Mouse (Mus musculus): ENCODE measurements around the gene Acsl1.
"Not testable (repeated sequence)": the region's sequence is repeated elsewhere in the genome, so short reads cannot be mapped to it uniquely, and the experiment has no call there.

Gene Acsl1

GRCm38 (mm10) chr8:46550058-46550457 lies 79.2 kb downstream of the Acsl1 start:
- no peak for ATAC-seq (ENCODE audit: insufficient number of reproducible peaks, low FRiP score, low TSS enrichment)

GRCm38 (mm10) chr8:46551029-46551428 lies 80.2 kb downstream of the Acsl1 start:
- ATAC-seq (ENCODE audit: insufficient number of reproducible peaks, low FRiP score, low TSS enrichment) = no peak

- ATAC-seq (ENCODE audit: insufficient number of reproducible peaks, low FRiP score, low TSS enrichment) = peak; percentile 96
Observed at GRCm38 (mm10) chr8:46551615-46552440, 81.0 kb downstream of the Acsl1 start, which contains the start of gene Cenpu. Gene Cenpu, plus strand, starts transcription at chr8:46552028.

- no peak for ATAC-seq (ENCODE audit: insufficient number of reproducible peaks, low FRiP score, low TSS enrichment)
Observed at GRCm38 (mm10) chr8:46552441-46552765, 81.6 kb downstream of the Acsl1 start.

- no peak for ATAC-seq (ENCODE audit: insufficient number of reproducible peaks, low FRiP score, low TSS enrichment)
Observed at GRCm38 (mm10) chr8:46559428-46559827, 88.6 kb downstream of the Acsl1 start.

- no peak for ATAC-seq (ENCODE audit: insufficient number of reproducible peaks, low FRiP score, low TSS enrichment)
Observed at GRCm38 (mm10) chr8:46562333-46562732, 91.5 kb downstream of the Acsl1 start.

GRCm38 (mm10) chr8:46566914-46567529 lies 96.2 kb downstream of the Acsl1 start:
- ATAC-seq (ENCODE audit: insufficient number of reproducible peaks, low FRiP score, low TSS enrichment) = no peak

GRCm38 (mm10) chr8:46567946-46568345 lies 97.1 kb downstream of the Acsl1 start:
- no peak for ATAC-seq (ENCODE audit: insufficient number of reproducible peaks, low FRiP score, low TSS enrichment)

GRCm38 (mm10) chr8:46568942-46569341 lies 98.1 kb downstream of the Acsl1 start:
- ATAC-seq (ENCODE audit: insufficient number of reproducible peaks, low FRiP score, low TSS enrichment) = no peak

- ATAC-seq (ENCODE audit: insufficient number of reproducible peaks, low FRiP score, low TSS enrichment) = no peak
Observed at GRCm38 (mm10) chr8:46569659-46570441, 99.0 kb downstream of the Acsl1 start.

- no peak for ATAC-seq (ENCODE audit: insufficient number of reproducible peaks, low FRiP score, low TSS enrichment)
Observed at GRCm38 (mm10) chr8:46570673-46571072, 99.8 kb downstream of the Acsl1 start.

- no peak for ATAC-seq (ENCODE audit: insufficient number of reproducible peaks, low FRiP score, low TSS enrichment)
Observed at GRCm38 (mm10) chr8:46573446-46573845, 102.6 kb downstream of the Acsl1 start.

- no peak for ATAC-seq (ENCODE audit: insufficient number of reproducible peaks, low FRiP score, low TSS enrichment)
Observed at GRCm38 (mm10) chr8:46573964-46574363, 103.1 kb downstream of the Acsl1 start.

GRCm38 (mm10) chr8:46578794-46579193 lies 108.0 kb downstream of the Acsl1 start:
- no peak for ATAC-seq (ENCODE audit: insufficient number of reproducible peaks, low FRiP score, low TSS enrichment)

- not testable (repeated sequence) for ATAC-seq (ENCODE audit: insufficient number of reproducible peaks, low FRiP score, low TSS enrichment)
Observed at GRCm38 (mm10) chr8:46584328-46584727, 113.5 kb downstream of the Acsl1 start.

GRCm38 (mm10) chr8:46585576-46585975 lies 114.7 kb downstream of the Acsl1 start:
- no peak for ATAC-seq (ENCODE audit: insufficient number of reproducible peaks, low FRiP score, low TSS enrichment)
